Mouse (Mus musculus) heart, postnatal 25 days (tissue): ENCODE results near the gene 1700093K21Rik. TPM values are rescaled to one million over a fixed set of nuclear protein-coding genes. Genes with fewer than 3 reads are reported as not detected.

Experiments used
- microRNA-seq: library from miRNA; unstranded; fragments of <30 nt; microRNA quantifications from one replicate; pipeline ENCODE4 v1.2.0, GENCODE M21; 2022
- total RNA-seq, 2 experiments: library from RNA; stranded (reverse); gene quantifications; 2 replicates each; pipeline ENCODE4 v1.2.3; 2021

Gene 1700093K21Rik
- total RNA-seq, 2 experiments from 2014 or later, result not detected

Small RNA genes within 50 kb of the gene (microRNA-seq; reads per million reads assigned to microRNA genes)
- not detected for gene Gm47279

Other genes starting within 250 kb of the 1700093K21Rik start
- 10 to 100 TPM; 33.1 to 36.4 TPM for gene Usp34, start 214.3 kb downstream of the 1700093K21Rik start, total RNA-seq
- gene Ahsa2, start 23.1 kb downstream of the 1700093K21Rik start, total RNA-seq, result 10 to 100 TPM; 44.9 to 59.3 TPM
- gene 0610010F05Rik, start 112.5 kb upstream of the 1700093K21Rik start, total RNA-seq, result 1 to 10 TPM; 9.6 to 9.8 TPM
- 10 to 100 TPM; 10.2 TPM for gene Pus10, start 144.5 kb upstream of the 1700093K21Rik start, total RNA-seq
- gene Pex13, start 144.8 kb upstream of the 1700093K21Rik start, total RNA-seq, result 10 to 100 TPM; 22.2 to 26.3 TPM
- gene Rel, start 249.8 kb upstream of the 1700093K21Rik start, total RNA-seq, result 10 to 100 TPM in 1 of 2 experiments, 1 to 10 TPM in 1; 8.5 to 10.5 TPM